Mouse (Mus musculus) heart, postnatal 25 days (tissue): Measurements from ENCODE around the gene Slfn9. TPM values are rescaled to one million over a fixed set of nuclear protein-coding genes. Genes with fewer than 3 reads are reported as not detected.
"Not testable (repeated sequence)": the region's sequence is repeated elsewhere in the genome, so short reads cannot be mapped to it uniquely, and the experiment has no call there.

Experiments
- DNase-seq: peaks from one replicate; pipeline ENCODE4 v3.0.0; 2022; ENCODE audit warnings: low spot score
- intact Hi-C: fragments of 180-260 bp; cut with DNase I; formaldehyde crosslinking; loops from one replicate; pipeline ENCODE4 v1.15.1; 2025
- total RNA-seq, 2 experiments: library from RNA; stranded (reverse); gene quantifications; 2 replicates each; pipeline ENCODE4 v1.2.3; 2021

Slfn9 gene
- total RNA-seq: 1 to 10 TPM; 1.1 to 1.5 TPM

DNA sequence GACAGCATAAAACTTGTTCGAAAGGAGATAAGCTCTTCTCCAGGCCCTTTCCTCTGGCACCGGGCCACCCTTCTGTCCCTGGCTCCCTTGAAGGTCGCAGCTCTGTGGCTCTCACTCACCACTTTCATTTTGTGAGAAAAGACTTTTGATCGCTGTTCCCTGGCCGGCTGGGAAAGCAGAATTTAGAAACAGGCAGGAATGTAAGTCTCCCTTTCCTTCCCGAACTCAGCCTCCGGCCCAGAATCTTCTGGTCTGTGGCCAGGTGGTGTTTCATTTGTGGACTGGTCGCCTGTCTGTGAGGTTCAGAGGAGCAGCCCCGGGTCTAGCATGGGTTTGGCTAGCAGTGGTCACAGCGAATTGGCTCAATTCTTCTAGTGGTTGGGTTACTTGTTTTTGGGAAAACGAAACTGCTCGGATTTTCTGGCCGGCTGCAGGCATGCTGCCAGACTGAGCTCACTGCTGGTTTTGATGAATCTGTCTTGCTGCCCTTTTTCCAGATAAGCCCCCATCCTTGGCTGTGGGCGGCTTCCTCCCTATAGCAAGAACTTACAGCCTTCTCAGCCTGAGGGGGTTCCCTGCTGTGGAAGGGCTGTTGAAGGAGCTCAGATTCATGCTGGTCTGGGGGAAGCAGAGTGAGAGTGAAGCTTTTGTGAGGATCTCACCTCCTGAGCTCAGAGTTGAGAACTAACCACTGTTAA, at the start of gene Slfn9:
Slfn9 (minus strand) TSS at position 362 of the 698 bp plus-strand sequence.
- DNase-seq: peak; percentile 16
- intact Hi-C loops: no loop called here

DNA sequence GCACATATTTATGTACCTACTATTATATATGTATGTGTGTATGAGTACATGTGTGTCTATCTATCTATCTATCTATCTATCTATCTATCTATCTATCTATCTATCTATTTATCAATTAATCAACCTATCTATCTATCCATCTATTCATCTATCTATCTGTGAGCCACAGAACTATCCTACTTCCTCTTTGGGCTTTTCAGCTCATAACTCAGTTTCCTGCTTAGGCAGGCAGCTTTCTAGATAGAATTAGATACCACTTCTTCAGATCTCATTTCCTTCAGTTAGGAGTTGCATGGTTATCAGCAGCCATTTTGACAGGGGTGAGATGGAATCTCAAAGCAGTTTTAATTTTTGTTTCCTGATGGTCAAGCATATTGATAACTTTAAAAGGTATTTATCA, 49.4 kb upstream of the Slfn9 start:
- intact Hi-C loops: loop anchor here (5.0 kb wide), 2 partner anchors 54 to 124 kb away; no protein-coding TSS in a partner anchor
- DNase-seq: no peak

DNA sequence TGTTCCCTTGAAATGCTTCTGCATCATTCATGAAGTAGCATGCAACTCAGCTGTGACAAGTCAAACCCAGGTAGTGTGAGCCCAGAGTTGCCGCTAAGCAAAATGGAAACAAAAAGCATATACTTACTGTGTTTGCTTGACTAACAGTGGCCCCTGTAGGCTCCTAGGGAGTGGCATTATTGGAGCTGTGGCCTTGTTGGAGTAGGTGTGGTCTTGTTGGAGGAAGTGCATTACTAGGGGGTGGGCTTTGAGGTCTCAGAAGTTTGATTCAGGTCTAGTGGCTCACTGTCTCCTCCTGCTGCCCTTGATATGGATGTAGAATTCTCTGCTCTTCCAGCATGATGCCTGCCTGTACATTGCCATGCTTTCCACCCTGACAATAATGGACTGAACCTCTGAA, 48.7 kb upstream of the Slfn9 start:
- DNase-seq: no peak
- intact Hi-C loops: loop anchor here (5.0 kb wide), 2 partner anchors 53 to 123 kb away; no protein-coding TSS in a partner anchor

DNA sequence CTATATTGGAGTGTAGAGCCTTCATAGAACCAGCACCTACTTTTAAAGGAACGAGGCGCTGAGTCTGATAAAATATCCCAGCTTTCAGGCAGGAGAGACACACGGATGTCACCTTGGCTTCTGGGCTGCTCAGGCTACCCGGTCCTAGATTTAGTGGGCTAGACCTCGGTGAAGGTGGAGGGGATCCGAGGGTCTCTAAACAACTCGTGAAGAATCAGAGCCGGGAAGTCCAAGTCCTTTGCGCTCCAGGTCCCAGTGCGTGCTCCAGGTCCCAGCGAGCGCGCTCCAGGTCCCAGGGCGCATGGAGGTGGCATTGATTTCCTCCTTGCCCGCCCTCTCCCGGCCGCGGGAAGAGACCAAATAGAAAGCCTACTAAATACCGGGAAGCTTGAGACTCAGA, 48.2 kb upstream of the Slfn9 start:
- DNase-seq: no peak
- intact Hi-C loops: loop anchor here (5.0 kb wide), 2 partner anchors 52 to 122 kb away; no protein-coding TSS in a partner anchor

DNA sequence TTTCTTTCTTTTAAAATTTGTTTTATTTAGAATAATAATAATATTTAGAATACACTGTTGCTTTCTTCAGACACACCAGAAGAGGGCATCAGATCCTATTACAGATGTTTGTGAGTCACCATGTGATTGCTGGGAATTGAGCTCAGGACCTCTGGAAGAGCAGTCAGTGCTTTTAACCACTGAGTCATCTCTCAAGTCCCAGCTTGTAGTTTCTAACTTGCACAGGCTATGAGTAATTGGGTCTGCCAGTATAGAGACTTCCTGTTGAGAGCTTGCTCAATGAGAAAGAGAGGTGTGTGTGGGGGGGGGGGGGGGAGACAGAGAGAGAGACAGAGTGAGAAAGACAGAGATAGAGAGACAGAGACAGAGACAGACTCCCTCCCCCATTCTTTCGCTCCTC, 47.5 kb upstream of the Slfn9 start:
- intact Hi-C loops: no loop called here
- no peak for DNase-seq

DNA sequence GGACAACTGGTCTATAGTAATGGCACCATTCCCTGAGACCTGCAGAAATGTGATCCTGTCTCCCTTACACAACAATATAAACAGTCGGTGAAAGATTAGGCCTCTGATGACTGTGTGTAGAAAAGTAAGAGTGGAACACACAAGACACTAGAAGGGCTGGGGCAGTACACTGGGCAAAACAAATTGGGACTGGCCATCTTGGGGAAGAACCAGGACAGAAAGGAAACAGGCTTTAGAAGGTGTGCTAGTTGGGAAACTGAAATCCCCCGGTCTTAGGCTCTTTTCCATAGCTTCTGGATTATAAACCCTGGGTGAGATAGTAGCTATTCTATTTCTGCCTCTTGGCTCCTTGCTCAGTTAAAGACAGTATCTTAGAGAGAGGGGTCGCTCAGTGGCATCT, 47.1 kb upstream of the Slfn9 start:
- DNase-seq, intact Hi-C loops: not testable (repeated sequence)

DNA sequence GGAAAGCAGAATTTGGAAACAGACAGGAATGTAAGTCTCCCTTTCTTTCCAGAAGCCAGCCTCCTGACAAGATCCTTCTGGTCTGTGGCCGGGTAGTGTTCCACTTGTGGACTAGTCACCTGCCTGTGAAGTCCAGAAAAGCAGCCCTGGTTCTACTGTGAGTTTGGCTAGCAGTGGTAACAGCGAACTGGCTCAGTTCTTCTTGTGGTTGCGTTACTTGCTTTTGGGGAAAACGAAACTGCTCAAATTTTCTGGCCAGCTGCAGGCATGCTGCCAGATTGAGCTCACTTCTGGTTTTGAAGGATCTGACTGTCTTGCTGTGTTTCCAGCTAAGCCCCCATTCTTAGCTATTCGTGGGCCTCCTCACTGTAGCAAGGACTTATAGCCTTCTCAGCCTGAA, 29.0 kb upstream of the Slfn9 start, which contains the start of gene Slfn8:
Slfn8 (minus strand) TSS at position 190 of the 400 bp plus-strand sequence.
- intact Hi-C loops: no loop called here
- DNase-seq: peak; percentile 25

DNA sequence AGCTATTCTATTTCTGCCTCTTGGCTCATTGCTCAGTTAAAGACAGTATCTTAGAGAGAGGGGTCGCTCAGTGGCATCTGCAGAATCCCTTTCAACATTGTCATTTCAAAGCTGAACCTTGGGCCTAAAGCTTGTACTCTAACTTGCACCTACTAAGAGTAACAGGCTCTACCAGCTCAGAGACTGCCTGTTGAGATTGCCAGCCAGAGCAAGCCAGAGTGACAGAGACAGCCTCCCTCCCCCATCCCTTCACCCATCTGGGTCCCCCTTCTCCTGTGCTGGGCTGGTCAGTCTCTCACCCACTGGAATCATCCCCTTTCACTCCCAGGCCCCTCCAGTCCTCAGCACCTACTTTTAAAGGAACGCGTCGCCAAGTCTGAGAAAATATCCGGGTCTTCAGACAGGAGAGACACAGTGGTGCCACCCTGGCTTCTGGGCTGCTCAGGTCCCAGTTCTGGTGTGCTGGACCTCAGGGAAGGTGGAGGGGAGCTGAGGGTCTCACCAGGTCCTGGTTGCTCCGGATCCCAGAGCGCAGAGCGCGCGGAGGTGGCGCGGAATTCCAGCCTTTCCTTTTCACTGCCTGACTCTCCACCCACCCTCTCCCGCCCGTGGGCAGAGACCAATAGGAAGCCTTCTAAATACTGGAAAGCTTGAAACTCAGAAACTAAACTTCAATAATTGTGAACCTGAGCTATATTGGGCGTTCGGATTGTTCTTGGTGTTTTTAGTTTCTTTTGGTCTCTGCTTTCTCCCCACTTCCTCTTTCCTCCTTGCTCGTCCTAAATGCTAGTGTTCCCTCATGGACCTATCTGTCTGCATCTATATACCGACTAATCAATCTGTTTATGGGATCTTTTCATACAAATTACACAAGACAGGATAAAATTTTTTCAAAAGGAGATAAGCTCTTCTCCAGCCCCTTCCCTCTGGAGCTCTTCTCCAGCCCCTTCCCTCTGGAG, 28.2 kb upstream of the Slfn9 start:
- DNase-seq, intact Hi-C loops: not testable (repeated sequence)

DNA sequence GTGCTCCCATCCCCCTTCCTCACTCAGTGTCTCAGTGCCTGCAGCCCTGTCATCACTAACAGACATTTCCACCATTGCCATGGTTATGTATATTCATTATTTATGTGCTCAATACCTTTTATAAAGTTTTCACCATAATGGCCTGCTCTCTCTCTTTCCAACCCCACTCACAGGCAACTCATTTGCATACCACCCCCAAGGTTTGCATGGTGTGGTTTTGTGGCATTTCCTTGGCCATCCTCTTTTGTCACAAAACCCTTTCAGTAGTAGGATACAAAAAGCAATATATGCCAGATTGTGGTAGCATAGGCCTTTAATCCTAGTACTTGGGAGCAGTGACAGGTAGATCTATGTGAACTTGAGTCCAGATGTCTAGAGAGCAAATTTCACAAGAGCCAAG, 24.5 kb upstream of the Slfn9 start:
- no peak for DNase-seq
- intact Hi-C loops: no loop called here

DNA sequence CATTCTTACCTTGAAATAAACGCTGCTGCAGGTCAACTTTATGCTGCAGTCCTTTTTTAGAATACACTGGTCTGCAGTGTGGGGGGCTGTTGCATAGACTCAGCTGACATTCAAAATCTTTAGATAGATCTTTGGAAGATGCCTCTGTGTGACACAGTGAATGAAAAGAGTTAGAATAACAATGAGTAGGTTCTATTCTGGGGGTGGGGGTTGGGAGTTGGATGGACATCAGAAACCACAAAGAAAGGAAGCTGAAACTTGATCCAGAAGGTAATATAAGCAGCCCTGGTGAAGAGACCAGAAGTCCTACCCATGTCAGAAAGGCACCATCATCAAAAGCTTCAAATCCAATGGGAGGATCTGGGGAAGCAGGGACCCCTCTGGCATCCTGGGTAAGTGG, 21.7 kb upstream of the Slfn9 start:
- intact Hi-C loops: no loop called here
- no peak for DNase-seq

DNA sequence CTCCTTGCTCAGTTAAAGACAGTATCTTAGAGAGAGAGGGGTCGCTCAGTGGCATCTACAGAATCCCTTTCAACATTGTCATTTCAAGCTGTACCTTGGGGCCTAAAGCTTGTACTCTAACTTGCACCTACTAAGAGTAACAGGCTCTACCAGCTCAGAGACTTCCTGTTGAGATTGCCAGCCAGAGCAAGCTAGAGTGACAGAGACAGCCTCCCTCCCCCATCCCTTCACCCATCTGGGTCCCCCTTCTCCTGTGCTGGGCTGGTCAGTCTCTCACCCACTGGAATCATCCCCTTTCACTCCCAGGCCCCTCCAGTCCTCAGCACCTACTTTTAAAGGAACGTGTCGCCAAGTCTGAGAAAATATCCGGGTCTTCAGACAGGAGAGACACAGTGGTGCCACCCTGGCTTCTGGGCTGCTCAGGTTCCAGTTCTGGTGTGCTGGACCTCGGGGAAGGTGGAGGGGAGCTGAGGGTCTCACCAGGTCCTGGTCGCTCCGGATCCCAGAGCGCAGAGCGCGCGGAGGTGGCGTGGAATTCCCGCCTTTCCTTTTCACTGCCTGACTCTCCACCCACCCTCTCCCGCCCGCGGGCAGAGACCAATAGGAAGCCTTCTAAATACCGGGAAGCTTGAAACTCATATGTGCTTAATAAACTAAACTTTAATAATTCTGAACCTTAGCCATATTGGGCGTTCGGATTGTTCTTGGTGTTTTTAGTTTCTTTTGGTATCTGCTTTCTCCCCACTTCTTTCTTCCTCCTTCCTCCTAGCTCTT, 831 bp downstream of the Slfn9 start:
- intact Hi-C loops, DNase-seq: not testable (repeated sequence)

DNA sequence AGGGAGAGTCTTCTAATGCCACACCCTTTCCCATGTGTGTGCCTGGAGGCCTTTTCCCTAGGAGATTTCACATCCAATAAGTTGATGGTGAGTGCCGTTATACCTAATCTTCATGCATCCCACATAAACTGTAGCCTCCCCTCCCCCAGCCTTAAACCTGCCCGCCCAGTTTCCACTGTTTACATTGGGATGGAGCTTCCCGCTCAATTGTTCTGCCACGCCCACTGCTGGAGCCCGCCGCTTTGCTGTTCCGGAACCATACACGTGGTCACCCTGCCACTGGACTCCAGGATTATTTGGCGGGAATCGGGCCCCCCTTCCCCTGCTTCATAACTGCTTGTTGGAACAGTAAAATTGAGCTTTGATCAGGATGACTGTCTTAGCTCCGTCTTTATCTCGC, 2.3 kb downstream of the Slfn9 start:
- intact Hi-C loops: loop anchor here (5.0 kb wide), 1 partner anchor 53 kb away; no protein-coding TSS in a partner anchor
- no peak for DNase-seq

DNA sequence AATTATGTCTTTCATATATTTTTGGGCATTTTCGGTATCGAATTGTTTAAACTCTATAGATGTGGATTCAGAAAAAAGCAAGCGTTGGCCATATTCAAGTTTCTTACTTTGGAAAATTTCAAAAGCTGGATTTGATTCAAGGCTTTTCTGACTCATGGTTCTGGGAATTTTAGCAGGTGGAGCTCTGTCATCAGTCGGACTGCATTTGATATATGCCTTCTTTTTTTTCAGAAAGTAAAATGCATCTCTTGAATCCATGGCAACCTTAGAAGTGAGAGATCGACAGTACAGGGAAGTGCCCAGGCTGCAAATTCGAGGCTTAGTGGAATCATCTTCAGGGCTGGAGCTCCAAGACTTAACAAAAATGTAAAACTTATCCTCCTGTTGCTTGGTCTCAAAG, 4.0 kb downstream of the Slfn9 start:
- no peak for DNase-seq
- intact Hi-C loops: loop anchor here (5.0 kb wide), 1 partner anchor 55 kb away; no protein-coding TSS in a partner anchor

DNA sequence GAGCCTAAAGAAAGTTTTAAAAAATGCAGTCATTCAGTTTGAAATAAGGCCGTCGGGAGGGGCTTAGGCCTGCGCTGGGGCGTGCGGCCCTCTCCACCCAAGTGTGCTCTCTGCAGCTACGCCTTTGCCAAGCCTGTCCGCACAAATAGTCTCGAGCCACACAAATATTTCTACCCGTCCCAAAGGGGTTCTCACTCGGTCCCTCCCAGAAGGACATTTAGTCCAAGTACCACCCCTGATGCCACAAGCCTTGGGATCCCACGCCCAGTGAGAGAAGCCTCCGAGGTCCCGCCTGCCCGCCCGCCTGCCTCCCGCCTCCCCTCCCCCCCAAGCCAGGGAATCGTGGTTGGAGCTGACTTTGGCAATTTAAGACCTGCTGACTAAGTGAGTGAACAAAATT, 8.4 kb downstream of the Slfn9 start:
- no peak for DNase-seq
- intact Hi-C loops: no loop called here

DNA sequence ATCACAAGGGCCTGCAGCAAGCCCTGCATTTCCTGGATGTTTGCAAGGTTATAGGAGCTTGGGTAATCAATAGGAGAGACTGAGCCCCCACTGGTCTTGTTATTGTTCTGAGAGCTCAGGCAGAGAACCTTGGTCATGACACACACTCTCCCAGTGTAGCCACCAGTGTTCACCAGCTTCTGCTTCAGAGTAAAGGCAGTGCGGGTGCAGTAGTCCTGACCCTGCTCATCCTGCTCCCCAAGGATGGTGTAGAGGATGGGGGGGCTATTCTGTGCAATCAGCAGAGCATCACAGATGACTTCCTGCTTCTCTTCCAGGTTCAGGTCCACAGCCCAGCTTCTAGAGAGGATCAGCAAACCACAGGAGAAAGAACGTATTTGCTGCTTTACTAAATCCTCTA, 9.2 kb downstream of the Slfn9 start:
- DNase-seq, intact Hi-C loops: not testable (repeated sequence)

DNA sequence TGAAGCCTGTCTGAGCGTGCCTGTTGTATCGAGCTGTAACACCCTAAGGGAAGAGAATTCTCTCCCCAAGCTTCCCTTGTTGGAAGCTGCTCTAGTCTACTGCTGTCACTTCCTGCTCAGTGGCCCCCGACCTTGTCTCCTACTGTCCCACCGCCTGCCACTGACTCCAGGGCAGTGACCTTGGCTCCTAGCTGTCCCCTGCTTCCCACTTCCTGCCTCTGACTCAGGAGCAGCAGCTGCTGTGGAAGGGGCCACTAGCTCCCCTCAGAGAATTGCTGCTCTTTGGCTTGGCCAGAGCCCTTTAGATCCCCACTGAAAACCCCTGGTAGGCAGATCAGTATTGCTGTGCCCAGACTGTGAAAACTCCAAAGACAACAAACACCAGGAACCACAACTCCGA, 17.7 kb downstream of the Slfn9 start:
- peak; percentile 17 for DNase-seq
- intact Hi-C loops: loop anchor here (10.0 kb wide), 1 partner anchor 251 kb away; no protein-coding TSS in a partner anchor

DNA sequence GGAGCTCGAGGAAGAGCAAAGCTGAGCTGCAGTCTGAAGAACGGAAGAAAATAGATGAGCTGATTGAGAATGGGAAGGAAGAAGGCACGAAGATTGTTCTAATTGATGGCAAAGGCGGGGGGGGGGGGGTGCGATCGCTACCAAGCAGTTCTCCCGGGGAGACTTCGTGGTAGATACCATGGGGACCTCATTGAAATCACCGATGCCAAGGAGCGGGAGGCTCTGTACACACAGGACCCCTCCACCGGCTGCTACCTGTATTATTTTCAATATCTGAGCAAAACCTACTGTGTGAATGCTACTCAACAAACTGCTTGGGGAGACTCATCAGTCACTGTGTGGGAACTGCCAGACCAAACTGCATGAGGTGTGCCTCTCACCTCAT, 20.0 kb downstream of the Slfn9 start:
- DNase-seq: no peak
- intact Hi-C loops: loop anchor here (10.0 kb wide), 1 partner anchor 253 kb away; no protein-coding TSS in a partner anchor

DNA sequence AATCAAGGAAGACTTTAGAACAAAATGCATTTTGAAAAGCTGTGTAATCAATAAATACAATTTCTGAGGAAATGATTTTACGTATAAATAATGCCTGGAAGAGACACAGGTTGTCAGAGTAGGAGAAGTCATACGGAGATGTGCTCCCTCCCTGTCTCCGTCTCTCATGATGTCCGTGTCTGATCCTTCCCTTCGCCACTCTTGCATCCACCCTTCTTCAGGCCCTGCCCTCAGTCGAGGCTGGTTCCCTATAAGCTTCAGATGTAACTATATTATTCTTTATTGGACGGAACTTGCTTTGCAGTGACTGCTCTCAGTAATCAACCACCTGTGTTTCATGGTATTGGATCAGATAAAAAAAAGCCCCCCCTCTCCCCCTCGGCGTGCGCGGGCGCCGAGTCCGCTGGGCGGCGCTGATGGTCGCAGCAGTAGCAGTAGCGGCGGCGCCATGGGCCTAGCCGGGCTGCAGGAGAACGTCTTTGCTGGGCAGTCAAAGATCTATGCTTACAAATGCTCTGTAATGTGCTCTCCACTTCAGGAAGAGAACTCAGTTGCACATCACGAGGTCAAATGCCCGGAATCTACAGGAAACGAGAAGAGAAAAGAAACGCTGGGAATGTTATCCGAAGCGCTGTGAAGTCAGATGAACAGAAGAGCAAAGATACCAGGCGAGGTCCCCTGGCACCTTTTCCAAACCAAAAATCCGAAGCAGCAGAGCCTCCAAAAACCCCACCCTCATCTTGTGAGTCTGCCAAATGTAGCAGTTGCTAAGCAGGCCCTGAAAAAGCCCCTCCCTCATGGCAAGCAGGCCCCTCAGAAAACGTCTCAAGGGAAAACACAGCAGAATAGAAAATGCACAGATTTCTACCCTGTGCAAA, 20.7 kb downstream of the Slfn9 start:
- intact Hi-C loops: loop anchor here (10.0 kb wide), 1 partner anchor 254 kb away; no protein-coding TSS in a partner anchor
- no peak for DNase-seq

DNA sequence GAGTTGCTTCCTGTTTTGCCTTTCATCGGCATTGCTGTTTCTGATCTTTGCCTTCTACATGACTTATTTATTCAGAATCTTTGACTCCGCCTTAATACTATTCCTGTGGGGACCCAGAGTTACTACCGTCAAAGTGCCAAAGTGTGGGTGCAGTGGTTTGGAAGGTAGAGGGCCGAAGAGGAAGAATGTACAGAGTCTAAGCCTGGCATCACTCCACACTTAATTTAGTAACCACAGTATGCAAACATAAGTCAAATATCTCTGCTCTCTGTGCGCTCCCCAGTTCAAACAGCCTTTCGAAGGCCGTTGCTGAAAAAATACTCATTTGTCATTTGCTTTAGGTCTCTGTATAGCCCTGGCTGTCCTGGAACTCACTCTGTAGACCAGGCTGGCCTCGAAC, 29.4 kb downstream of the Slfn9 start:
- intact Hi-C loops: no loop called here
- no peak for DNase-seq
